Mouse (Mus musculus) hindbrain, embryonic 15.5 days (tissue): Measurements from ENCODE around the gene L3mbtl3. TPM values are rescaled to one million over a fixed set of nuclear protein-coding genes. Genes with fewer than 3 reads are reported as not detected.

ENCODE experiments used
- ATAC-seq: fragments of 200-750 bp; cut with Nextera tagmentation; 2 replicates; pipeline ENCODE4 v1.8.0; 2017; ENCODE audit warnings: low read depth, moderate number of reproducible peaks, moderate TSS enrichment; ENCODE audit not compliant: low FRiP score
- H3K27ac ChIP-seq: fragments of 300-500 bp; sonication (generic); replicated peaks from 2 replicates; pipeline ENCODE4 v1.5.1; 2015; ENCODE audit warnings: mild to moderate bottlenecking, inconsistent platforms
- H3K27me3 ChIP-seq: fragments of 300-500 bp; sonication (generic); 2 replicates; pipeline ENCODE4 v1.6.1; 2015; ENCODE audit warnings: control low read depth, inconsistent platforms
- H3K36me3 ChIP-seq: fragments of 300-500 bp; sonication (generic); 2 replicates; pipeline ENCODE4 v1.6.1; 2015; ENCODE audit warnings: control low read depth, inconsistent platforms
- H3K4me1 ChIP-seq: fragments of 300-500 bp; sonication (generic); replicated peaks from 2 replicates; pipeline ENCODE4 v1.6.1; 2015; ENCODE audit warnings: control low read depth, inconsistent platforms
- H3K4me2 ChIP-seq: fragments of 300-500 bp; sonication (generic); 2 replicates; pipeline ENCODE4 v1.6.1; 2015; ENCODE audit warnings: moderate library complexity, mild to moderate bottlenecking, inconsistent platforms
- H3K4me3 ChIP-seq: fragments of 300-500 bp; sonication (generic); 2 replicates; pipeline ENCODE4 v1.5.1; 2015; ENCODE audit warnings: mild to moderate bottlenecking, inconsistent platforms
- H3K9ac ChIP-seq: fragments of 300-500 bp; sonication (generic); 2 replicates; pipeline ENCODE4 v1.6.1; 2015; ENCODE audit warnings: inconsistent platforms
- H3K9me3 ChIP-seq: fragments of 300-500 bp; sonication (generic); 2 replicates; pipeline ENCODE4 v1.6.1; 2016; ENCODE audit warnings: control low read depth, inconsistent platforms
- WGBS: fragments of 180-500 bp; shearing (Covaris S2); methylation state at CpG from one replicate; pipeline ENCODE4 v1.1.7; 2015; 5-methylcytosine and 5-hydroxymethylcytosine counted together
- polyA plus RNA-seq: library from polyadenylated mRNA; unstranded; fragments of >200 nt; fragmentation: Nextera tagmentation; extraction: Ambion mirVana; gene quantifications from 2 replicates; pipeline ENCODE4 v1.2.1, GENCODE M21; 2015

Gene L3mbtl3
- polyA plus RNA-seq, 1 experiment from 2014 or later, result 24.5 TPM

DNA sequence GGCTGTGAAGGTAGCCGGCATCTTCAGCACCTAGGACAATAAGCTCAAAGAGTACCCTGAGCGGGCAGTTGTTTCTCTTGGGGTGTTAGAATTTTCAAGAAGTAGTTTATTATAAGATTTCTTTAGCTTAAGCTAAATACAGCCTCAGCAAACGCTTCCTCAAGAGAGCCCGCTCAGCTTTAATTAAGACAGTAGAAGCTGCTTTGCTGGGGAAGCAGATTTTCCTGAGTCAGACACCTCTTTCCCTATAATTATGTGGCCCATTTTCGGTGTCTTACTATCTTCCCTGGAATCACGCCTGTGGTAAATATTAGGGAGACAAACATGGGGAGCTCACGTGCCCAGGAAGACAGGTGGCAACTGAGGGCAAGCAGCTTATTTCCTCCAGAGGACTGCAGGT, 88.6 kb downstream of the L3mbtl3 start:
- H3K9ac ChIP-seq, result no peak overlapping the region
- no peak overlapping the region for H3K4me2 ChIP-seq
- peaks cover under 1% of the 10 kb centered on the region for H3K36me3 ChIP-seq
- H3K27me3 ChIP-seq, result no peaks in the 10 kb centered on the region
- no peaks in the 10 kb centered on the region for H3K4me1 ChIP-seq
- no peak overlapping the region for H3K4me3 ChIP-seq
- WGBS, result 87% methylated on average over 7 of the region's 7 CpGs
- H3K27ac ChIP-seq, result no peak overlapping the region
- no peaks in the 10 kb centered on the region for H3K9me3 ChIP-seq
- no peak for ATAC-seq

DNA sequence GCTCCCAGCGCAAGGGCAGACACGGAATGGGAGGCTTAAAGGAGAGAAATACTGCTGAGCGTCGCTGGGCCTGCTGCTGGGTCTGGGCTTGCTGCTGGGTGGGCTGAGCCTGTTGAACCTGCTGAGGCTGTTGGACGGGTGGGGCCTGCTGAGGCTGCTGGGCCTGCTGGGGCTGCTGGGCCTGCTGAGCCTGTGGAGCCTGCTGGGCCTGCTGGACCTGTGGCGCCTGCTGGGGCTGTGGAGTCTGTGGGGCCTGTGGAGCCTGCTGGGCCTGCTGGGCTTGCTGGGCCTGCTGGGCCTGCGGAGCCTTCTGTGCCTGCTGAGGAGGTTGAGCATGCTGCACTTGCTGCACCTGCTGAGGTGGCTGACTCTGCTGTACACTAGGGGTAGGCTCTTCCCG, 95.8 kb downstream of the L3mbtl3 start:
- no peaks in the 10 kb centered on the region for H3K4me1 ChIP-seq
- H3K4me2 ChIP-seq, result no peak overlapping the region
- H3K9me3 ChIP-seq, result no peaks in the 10 kb centered on the region
- H3K36me3 ChIP-seq, result peaks cover 25% of the 10 kb centered on the region
- no peak for ATAC-seq
- no peaks in the 10 kb centered on the region for H3K27me3 ChIP-seq
- H3K9ac ChIP-seq, result no peak overlapping the region
- H3K4me3 ChIP-seq, result no peak overlapping the region
- 55% methylated on average over 8 of the region's 8 CpGs for WGBS
- no peak overlapping the region for H3K27ac ChIP-seq

DNA sequence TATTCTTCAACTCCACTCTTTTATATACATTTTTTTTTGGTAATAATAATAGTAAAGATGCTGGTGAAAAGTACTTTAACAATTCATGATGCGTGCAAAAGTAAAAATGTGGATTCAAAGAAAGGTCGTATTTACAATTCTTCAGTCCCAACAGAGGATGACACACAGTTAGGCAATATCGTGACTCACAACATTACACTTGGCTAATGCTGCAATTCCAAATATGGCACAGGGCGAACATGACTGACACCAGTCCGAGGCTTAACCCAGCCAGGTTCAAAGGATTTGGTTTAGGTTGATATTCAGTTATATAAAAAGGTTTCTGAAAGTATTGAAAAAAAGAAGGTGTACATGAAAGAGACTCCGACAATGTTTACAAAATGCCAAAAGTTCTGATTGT, 100.4 kb downstream of the L3mbtl3 start:
- Histone ChIP-seq H3K4me1 (no peaks in the 10 kb centered on the region), H3K4me2 (no peak overlapping the region), H3K9me3 (no peaks in the 10 kb centered on the region), H3K27me3 (no peaks in the 10 kb centered on the region), H3K9ac (no peak overlapping the region), H3K4me3 (no peak overlapping the region), H3K36me3 (peaks cover 28% of the 10 kb centered on the region), H3K27ac (no peak overlapping the region)
- WGBS, result 96% methylated on average over 6 of the region's 6 CpGs
- ATAC-seq, result no peak

DNA sequence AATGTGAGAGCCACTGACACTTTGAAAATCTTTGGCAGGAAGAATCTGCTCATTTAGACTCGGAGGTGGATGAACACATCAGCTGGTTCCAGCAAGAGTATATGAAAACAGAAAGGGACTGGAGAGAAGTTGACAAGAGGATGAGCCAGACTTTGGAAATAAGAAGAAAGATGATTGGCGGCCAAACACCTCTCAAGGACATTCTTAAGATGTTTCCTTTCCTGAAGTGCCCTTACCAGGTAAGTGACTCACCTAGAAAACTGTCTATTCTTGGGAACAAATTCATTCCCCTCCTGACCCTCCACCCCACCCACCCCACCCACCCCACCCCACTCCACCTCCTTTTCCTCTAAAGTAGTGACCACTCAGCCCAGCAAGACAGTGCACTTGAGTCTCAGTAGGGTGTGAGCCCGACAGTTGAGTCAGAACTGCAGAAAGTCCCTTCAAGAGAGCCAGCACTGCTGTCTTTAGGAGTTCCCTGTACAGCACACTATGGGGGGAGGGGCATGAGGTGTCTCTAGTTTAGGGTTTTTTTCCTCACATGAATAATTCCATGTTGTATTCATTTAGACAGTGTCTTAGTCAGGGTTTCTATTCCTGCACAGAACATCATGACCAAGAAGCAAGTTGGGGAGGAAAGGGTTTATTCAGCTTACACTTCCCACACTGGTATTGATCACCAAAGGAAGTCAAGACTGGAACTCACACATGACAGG, 111.9 kb downstream of the L3mbtl3 start:
- Histone ChIP-seq H3K9ac (no peak overlapping the region), H3K27me3 (no peaks in the 10 kb centered on the region), H3K36me3 (no peaks in the 10 kb centered on the region), H3K4me2 (no peak overlapping the region), H3K27ac (no peak overlapping the region), H3K4me1 (no peaks in the 10 kb centered on the region), H3K4me3 (no peak overlapping the region), H3K9me3 (no peaks in the 10 kb centered on the region)
- 82% methylated on average over 3 of the region's 3 CpGs for WGBS
- ATAC-seq, result no peak

DNA sequence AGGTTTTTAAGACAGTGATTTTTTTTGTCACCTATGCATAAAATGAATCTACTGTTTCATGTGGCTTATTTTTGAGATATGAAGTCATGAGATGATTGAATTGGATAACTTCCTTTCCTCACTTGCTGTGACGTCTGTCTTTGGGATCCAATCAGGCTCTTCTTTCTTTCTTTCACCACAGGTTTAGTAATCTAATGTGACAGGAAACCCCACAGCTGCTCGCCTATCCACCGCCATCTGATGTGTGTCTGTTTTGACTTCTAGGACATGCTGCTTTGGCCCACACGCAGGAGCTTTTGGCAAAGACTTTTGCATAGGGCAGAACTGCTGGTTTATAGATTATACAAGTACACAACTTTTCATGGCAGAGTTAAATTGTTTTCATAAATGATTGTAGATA, 115.9 kb downstream of the L3mbtl3 start:
- Histone ChIP-seq H3K9me3 (no peaks in the 10 kb centered on the region), H3K4me3 (no peak overlapping the region), H3K4me2 (no peak overlapping the region), H3K27me3 (no peaks in the 10 kb centered on the region), H3K36me3 (no peaks in the 10 kb centered on the region), H3K4me1 (no peaks in the 10 kb centered on the region), H3K9ac (no peak overlapping the region), H3K27ac (no peak overlapping the region)
- ATAC-seq, result no peak
- 68% methylated on average over 4 of the region's 4 CpGs for WGBS

DNA sequence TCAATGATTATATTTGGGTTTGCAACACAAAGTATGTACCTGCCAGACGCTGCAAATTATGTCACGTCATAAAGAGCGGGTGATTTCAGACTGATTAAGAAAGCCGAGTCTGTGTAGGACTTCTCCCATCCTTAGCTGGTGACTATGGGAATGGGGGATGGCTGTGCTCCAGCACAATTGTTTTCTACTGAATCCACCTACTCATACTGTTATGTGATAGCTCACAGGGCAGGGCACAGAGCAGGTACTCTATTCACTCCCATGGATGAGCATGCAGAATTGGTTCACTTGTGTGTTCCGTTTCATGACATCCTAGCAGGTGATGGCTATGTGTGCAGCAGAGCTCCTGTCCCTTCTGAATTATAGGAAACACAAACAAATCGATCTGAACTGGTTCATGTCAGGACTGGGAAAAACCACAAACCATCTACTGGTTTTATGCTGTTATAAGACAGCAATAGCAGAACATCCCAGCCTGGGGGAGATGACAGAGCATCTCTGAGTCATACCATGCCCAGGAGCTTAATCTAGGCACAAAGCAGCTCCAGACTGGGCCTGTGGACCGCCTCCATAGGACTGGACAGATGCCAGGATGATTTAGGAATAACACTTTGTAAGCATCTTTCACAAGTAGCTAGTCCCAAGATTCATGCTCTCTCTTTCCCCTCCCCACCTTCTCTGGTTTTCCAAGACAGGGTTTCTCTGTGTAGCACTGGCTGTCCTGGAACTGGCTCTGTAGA, 126.2 kb downstream of the L3mbtl3 start:
- no peak overlapping the region for H3K4me2 ChIP-seq
- H3K27ac ChIP-seq, result no peak overlapping the region
- 86% methylated on average over 7 of the region's 7 CpGs for WGBS
- no peak overlapping the region for H3K4me3 ChIP-seq
- H3K4me1 ChIP-seq, result no peaks in the 10 kb centered on the region
- ATAC-seq, result no peak
- no peaks in the 10 kb centered on the region for H3K36me3 ChIP-seq
- H3K9ac ChIP-seq, result no peak overlapping the region
- H3K9me3 ChIP-seq, result no peaks in the 10 kb centered on the region
- H3K27me3 ChIP-seq, result no peaks in the 10 kb centered on the region

DNA sequence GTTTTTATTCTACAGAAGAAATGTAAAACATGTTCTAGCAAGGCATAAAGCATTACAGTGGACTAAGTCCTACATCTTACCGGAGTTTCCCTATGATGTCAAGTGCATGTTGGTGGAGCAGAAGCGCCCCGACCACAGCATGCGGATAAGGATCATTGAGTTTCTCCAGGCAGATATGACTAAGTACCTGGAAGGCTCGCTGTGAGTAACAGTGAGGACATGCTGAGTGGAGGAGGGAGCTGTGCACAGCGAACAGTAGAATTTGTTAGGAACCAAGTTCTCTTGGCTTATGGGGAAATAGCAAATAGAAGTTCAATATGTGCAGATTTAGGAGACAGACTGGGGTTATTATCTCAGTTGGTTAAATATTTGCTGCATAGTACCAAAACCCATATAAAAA, 131.3 kb downstream of the L3mbtl3 start:
- Histone ChIP-seq H3K4me2 (no peak overlapping the region), H3K27me3 (no peaks in the 10 kb centered on the region), H3K27ac (no peak overlapping the region), H3K9me3 (no peaks in the 10 kb centered on the region), H3K4me3 (no peak overlapping the region), H3K4me1 (no peaks in the 10 kb centered on the region), H3K36me3 (no peaks in the 10 kb centered on the region), H3K9ac (no peak overlapping the region)
- ATAC-seq, result no peak
- 81% methylated on average over 6 of the region's 6 CpGs for WGBS

DNA sequence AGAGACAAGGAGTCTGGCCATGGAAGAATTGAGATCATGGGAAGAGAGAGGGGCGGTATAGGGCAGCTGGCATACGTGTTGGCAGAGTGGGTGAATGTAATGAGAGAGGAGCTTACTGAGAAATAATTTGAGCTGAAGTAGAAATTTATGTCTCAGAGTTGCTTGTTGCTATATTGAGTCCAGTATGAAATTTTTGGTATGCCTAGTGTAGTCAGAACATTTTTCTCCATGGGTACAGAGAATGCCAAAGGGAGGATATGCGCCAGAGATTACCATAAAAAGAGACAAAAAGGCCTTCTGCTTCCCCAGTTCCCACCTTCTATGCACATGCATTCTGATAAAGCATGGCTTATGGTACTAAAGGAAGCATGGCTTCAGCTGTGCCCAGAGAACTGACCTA, 132.6 kb downstream of the L3mbtl3 start:
- H3K9me3 ChIP-seq, result no peaks in the 10 kb centered on the region
- H3K4me2 ChIP-seq, result no peak overlapping the region
- no peaks in the 10 kb centered on the region for H3K27me3 ChIP-seq
- 92% methylated on average over 3 of the region's 3 CpGs for WGBS
- ATAC-seq, result no peak
- H3K4me3 ChIP-seq, result no peak overlapping the region
- H3K9ac ChIP-seq, result no peak overlapping the region
- no peaks in the 10 kb centered on the region for H3K4me1 ChIP-seq
- H3K27ac ChIP-seq, result no peak overlapping the region
- H3K36me3 ChIP-seq, result no peaks in the 10 kb centered on the region

DNA sequence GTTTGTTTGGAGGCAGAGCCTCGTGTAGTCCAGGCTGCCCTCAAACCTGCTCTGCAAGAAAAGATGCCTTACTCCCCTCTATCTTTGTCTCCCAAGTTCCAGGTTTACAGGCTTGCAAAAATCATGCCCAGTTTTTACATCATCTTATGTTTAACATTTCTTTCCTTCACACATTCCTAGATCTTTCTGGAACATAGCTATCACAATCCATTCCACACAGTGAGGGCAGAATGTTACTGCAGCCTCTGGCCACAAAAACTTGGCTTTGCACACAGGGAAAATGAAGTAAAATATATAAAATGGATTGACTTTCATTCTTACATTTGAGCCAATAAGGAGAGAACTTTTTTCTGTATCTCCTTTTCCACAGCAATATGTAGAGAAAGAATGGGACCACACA, 136.7 kb downstream of the L3mbtl3 start:
- Histone ChIP-seq H3K4me2 (no peak overlapping the region), H3K9me3 (no peaks in the 10 kb centered on the region), H3K27me3 (no peaks in the 10 kb centered on the region), H3K27ac (no peak overlapping the region), H3K9ac (no peak overlapping the region), H3K36me3 (no peaks in the 10 kb centered on the region), H3K4me1 (no peaks in the 10 kb centered on the region), H3K4me3 (no peak overlapping the region)
- 76% methylated on average over 1 of the region's 1 CpGs for WGBS
- ATAC-seq, result no peak

DNA sequence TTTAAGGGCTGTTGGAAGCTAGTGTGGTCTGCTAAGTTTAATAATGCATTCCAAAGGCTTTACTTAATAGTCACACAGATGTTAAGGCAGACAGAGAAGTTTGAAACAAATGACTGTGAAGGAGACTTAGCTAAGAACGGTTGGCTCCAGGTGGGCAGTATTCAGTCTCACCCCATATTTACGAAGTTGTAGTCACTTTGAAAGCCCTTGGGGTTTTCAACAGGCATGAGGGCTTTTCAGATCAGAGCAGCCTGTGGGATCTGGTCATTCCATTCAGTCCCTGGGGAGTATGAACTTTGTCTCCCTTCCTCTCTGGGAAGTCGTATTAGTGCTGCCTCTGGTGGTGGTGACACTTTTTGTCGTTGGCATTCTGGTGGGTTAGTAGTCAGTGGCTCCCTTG, 137.2 kb downstream of the L3mbtl3 start:
- Histone ChIP-seq H3K9ac (no peak overlapping the region), H3K9me3 (no peaks in the 10 kb centered on the region), H3K4me3 (no peak overlapping the region), H3K27ac (no peak overlapping the region), H3K27me3 (no peaks in the 10 kb centered on the region), H3K4me2 (no peak overlapping the region), H3K4me1 (no peaks in the 10 kb centered on the region), H3K36me3 (no peaks in the 10 kb centered on the region)
- no peak for ATAC-seq
- 58% methylated on average over 4 of the region's 4 CpGs for WGBS

DNA sequence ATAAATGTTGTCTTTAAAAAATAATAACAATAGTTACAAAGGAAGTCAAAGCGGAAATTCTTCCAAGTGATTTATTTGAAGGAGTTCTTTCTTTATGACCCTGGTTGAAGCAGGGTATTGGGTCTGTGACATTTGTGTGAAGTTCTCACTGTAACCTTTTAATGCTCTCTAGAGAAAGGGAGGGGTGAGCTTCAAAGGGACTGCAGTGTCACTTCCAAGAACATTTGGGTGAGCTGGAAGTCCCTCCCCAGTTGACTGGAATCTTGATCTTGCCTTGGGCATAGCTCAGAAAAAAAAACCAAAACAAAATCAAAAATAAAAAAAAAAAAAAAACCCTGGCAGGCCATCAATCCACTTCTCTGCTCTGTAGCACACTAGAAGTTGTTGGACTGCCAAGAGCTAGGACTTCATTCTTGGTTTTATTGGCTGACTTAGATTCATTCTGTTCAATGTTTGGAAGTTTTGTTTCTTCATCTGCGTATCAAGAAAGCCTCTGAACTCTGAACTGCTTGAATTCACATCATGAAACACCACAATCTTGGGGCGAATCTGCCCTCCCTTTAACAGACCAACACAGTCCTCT, 143.6 kb downstream of the L3mbtl3 start:
- H3K4me2 ChIP-seq, result no peak overlapping the region
- no peak overlapping the region for H3K27ac ChIP-seq
- H3K4me1 ChIP-seq, result no peaks in the 10 kb centered on the region
- H3K9me3 ChIP-seq, result no peaks in the 10 kb centered on the region
- no peaks in the 10 kb centered on the region for H3K27me3 ChIP-seq
- 85% methylated on average over 3 of the region's 3 CpGs for WGBS
- no peak overlapping the region for H3K9ac ChIP-seq
- ATAC-seq, result no peak
- no peak overlapping the region for H3K4me3 ChIP-seq
- no peaks in the 10 kb centered on the region for H3K36me3 ChIP-seq

DNA sequence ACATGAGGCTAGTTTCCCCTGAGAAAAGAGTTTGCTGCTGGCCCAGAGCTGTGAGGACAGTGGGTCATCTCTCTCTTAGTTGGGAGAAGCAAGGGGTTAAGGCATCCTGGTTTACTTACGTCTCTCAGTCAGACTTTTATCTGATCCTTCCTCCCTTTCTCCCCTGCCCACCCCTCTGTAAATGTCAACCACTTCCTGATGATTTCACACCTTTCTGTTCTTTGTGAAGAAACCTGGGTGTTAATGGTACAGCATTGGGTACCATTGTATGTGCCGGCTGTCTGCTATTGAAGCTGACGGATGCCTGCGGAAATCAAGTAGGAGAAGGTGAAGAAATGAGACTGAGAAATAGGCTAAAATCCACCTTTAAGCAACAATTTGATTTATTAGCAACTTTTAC, 146.3 kb downstream of the L3mbtl3 start, which contains the start of gene Samd3:
Gene Samd3 (plus strand): TSS at position 220 of the 400 bp plus-strand sequence.
- no peak within 1 kb of the TSS for H3K4me2 ChIP-seq
- H3K27me3 ChIP-seq, result no peaks in the 10 kb centered on the region
- H3K4me3 ChIP-seq, result no peak within 1 kb of the TSS
- WGBS, result 85% methylated on average over 4 of the region's 4 CpGs
- no peak within 1 kb of the TSS for H3K27ac ChIP-seq
- H3K36me3 ChIP-seq, result no peaks in the 10 kb centered on the region
- H3K9ac ChIP-seq, result no peak within 1 kb of the TSS
- no peaks in the 10 kb centered on the region for H3K4me1 ChIP-seq
- no peak for ATAC-seq
- H3K9me3 ChIP-seq, result no peaks in the 10 kb centered on the region
